Mouse (Mus musculus): ENCODE data around the gene Nthl1. TPM values are rescaled to one million over a fixed set of nuclear protein-coding genes. Genes with fewer than 3 reads are reported as not detected.
A peak's percentile ranks its signal among the peaks of the same experiment; 100 is the strongest.
"Not testable (repeated sequence)": the region's sequence is repeated elsewhere in the genome, so short reads cannot be mapped to it uniquely, and the experiment has no call there.

Gene Nthl1
- total RNA-seq, 1 experiment from 2014 or later, result 2.4 TPM

DNA sequence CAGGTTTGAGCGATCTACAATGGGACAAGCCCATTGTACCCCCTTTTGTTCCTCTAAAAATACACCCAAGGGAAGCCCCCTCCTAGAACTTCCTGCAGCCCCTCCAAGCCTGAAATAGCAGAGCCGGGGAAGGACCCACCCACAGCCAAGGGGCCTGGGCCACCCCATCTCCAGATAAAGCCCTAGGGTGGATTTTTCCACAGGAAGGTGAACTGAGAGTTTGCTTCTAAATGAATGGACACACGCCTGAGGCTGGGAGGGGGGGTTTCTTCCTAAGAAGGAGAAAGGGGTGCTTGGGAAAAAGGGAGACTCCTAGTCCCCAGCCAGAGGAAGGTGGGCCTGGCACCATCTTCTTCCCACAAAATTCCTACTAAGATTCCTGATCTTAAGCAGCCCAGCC is 13.4 kb downstream of the Nthl1 start:
- ATAC-seq (ENCODE audit: extremely low read depth, insufficient number of reproducible peaks, low FRiP score, poor library complexity, severe bottlenecking), result no peak

DNA sequence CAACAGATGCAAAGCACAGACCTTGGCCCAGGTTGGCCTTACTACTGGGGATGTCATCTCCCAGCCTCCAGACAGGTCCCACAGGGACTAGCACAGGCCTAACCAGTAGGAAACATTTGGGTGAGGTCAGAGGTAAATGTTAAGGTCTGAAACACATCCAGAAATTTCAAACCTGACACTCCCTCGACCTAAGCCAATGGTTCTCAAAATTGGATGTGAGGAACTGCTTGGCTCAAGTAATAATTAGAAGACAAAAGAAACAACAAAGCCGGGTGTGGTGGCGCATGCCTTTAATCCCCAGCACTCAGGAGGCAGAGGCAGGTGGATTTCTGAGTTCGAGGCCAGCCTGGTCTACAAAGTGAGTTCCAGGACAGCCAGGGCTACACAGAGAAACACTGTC is 13.9 kb downstream of the Nthl1 start:
- no peak for ATAC-seq (ENCODE audit: extremely low read depth, insufficient number of reproducible peaks, low FRiP score, poor library complexity, severe bottlenecking)

DNA sequence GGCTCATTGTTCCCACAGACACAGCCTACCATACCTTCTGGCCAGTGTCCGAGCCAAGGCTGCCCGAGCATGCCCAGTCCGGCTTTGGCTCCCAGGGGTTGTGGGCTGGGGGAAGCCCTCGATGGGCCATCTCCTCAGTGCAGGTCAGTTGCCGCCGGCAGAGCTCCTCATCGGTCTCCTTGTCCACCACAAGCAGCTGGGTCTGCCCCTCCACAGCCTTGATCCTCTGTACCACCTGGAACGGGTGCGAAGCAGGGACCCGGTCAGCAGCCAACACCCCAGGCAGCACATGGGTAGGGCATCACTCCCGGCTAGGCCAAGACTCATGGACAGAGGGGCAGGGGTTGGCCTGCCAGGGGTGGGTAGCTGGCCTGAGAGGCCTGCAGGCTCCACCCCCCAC is 15.0 kb downstream of the Nthl1 start:
- ATAC-seq (ENCODE audit: extremely low read depth, insufficient number of reproducible peaks, low FRiP score, poor library complexity, severe bottlenecking), result no peak

DNA sequence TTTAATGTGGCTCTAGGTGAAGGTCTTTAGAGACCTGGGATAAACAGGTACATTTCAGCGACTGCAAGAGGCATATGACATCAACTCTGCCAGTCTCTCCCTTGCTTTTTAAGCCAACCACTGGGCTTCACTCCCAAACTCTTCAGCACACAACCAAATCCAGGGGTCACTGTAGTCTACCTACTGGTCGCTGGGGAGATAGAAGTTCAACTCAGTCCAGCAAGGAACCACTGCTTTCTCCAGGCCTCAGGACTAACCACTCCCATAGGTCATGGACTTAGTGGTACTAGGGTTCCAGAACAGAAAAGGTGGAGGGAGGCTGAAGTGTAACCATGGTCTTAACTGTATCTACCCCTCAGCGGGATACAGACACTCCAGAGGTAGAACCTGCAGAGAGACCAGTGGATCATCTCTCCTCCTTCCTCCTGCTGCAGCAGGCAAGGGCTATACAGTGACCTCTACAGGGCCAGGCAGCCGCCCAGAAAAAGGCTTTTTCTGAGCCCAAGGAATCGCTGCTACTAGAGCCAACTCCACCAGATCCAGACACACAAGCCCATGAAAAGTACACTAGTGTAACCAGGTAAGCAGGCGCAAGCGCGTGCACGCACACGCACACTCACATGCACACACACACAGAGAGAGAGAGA is 16.4 kb downstream of the Nthl1 start:
- ATAC-seq (ENCODE audit: extremely low read depth, insufficient number of reproducible peaks, low FRiP score, poor library complexity, severe bottlenecking), result no peak

DNA sequence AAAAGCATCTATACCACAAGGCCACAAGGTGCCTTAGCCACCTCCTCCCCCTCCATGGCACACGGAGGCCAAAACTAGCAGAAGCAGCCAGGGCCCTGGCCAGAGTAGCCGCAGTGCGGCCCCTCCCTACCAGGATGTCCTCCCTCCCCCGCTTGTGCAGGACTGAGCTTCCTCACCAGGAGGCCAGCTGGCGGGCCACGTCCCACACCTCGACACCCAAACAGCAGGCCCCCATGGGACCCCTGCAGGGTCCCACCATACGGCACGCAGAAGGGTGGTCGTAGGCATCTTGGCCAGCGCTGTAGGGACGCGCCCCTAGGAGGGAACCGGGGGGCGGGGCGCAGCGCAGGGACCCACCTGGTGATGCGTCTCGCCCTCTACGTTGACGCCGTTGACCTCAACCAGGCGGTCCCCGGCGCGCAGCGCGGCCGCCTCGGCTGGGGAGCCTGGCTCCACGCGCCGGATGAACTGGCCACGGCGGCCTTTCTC is 17.1 kb downstream of the Nthl1 start:
- peak; percentile 7; the same call in 1 of the 2 replicates for ATAC-seq (ENCODE audit: extremely low read depth, insufficient number of reproducible peaks, low FRiP score, poor library complexity, severe bottlenecking)

- no peak for ATAC-seq (ENCODE audit: extremely low read depth, insufficient number of reproducible peaks, low FRiP score, poor library complexity, severe bottlenecking)
These were observed 17.7 kb downstream of the Nthl1 start, which contains the start of gene Slc9a3r2 for GRCm38 (mm10) chr17:24650070-24650616. TSS of gene Slc9a3r2 (minus strand) at chr17:24650327.

DNA sequence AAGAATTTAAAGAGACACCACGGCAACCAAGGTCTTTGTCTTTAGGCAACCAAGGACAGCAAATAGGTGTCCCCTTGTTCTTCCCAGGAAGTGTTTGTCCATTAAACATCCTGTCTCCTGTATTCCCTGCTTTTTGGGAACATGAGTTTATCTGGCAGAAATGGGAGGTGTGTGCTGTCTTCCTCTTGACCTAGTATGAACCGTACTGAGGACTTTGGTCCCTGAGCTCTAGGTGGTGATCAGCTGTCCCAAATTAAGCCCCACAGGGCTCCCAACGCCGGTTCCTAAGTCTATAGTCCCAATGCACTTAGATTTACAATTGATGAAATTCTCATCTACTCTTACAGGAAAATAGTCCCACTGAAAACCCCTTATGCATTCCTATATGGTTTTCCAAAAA is 18.3 kb downstream of the Nthl1 start:
- ATAC-seq (ENCODE audit: extremely low read depth, insufficient number of reproducible peaks, low FRiP score, poor library complexity, severe bottlenecking), result no peak

- no peak for ATAC-seq (ENCODE audit: extremely low read depth, insufficient number of reproducible peaks, low FRiP score, poor library complexity, severe bottlenecking)
These were observed 19.4 kb downstream of the Nthl1 start for GRCm38 (mm10) chr17:24651835-24652234.

GRCm38 (mm10) chr17:24653967-24654710 is 21.7 kb downstream of the Nthl1 start:
- ATAC-seq (ENCODE audit: extremely low read depth, insufficient number of reproducible peaks, low FRiP score, poor library complexity, severe bottlenecking), result peak; percentile 77

DNA sequence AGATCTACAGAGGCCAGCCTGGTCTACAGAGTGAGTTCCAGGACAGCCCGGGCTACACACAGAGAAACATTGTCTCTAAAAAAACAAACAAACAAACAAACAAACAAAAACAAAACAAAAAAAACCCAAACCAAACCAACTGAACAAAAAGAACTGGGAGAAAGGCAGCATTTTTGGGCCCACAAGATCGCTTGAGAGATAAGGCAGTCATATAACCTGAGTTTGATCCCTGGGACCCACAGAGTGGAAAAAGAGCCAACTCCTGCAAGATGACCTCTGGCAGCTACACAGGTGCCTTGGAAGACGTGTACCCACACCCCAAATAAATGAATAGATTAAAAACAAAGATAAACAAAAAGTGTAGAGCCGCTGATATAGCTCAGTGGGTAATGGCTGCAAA is 22.5 kb downstream of the Nthl1 start:
- ATAC-seq (ENCODE audit: extremely low read depth, insufficient number of reproducible peaks, low FRiP score, poor library complexity, severe bottlenecking), result no peak

DNA sequence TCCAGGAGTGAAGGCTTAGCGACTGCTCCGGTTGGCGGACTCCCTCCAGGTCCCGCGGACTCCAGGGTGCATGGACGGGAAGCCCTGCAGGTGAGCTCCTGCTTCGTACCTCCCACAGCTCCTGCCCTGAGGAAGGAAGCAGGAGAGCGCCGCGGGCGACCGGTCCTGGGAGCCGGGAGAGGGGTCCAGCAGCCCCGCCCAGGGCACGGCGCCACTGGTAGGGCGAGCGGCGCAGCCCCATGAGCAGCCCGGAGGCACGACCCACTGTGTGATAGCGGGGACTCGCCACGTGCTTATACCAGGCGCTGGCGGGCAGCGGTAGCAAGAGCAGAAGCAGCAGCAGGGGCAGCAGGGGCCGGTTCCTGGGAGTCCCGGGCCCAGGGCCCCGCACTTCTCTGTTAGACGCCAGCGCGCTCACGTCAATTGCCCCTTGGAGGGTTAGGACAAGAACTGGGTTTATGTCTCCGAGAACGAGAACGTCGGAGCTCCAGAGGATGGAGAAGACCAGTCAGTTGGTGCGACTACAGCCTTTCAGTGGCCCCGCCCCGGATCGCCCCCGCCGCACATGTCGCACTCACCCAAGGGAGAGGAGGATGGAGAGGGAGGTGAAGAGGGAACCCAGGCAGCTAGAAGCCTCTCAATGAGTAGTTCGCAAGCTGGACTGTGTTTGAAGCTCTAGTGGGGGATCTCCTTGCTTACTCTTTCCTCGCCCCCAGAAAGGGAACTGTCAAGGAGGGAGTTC is 25.7 kb downstream of the Nthl1 start, which contains the start of gene Npw:
TSS of gene Npw (minus strand) at position 441 of the 742 bp plus-strand sequence.
- ATAC-seq (ENCODE audit: extremely low read depth, insufficient number of reproducible peaks, low FRiP score, poor library complexity, severe bottlenecking), result no peak

GRCm38 (mm10) chr17:24667011-24667410 is 34.5 kb downstream of the Nthl1 start:
- ATAC-seq (ENCODE audit: extremely low read depth, insufficient number of reproducible peaks, low FRiP score, poor library complexity, severe bottlenecking), result not testable (repeated sequence)

DNA sequence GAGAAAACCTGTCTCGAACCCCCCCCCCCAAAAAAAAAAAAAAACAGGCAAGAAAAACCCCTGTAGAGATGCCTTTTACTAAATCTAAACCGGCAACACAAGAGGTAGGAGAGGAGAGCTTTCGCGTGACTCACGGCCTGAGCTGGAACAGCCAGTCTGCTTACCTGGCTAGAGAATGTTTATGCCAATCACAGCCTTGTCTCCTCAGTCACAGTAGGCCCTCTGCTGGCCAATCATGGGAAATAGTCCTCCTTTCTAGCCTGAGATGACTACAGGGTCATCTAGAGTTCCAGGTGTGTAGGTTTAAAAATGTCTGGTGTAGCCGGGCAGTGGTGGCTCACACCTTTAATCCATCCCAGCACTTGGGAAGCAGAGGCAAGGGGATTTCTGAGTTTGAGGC is 34.9 kb downstream of the Nthl1 start:
- ATAC-seq (ENCODE audit: extremely low read depth, insufficient number of reproducible peaks, low FRiP score, poor library complexity, severe bottlenecking), result peak; percentile 71

GRCm38 (mm10) chr17:24669214-24669544 is 36.7 kb downstream of the Nthl1 start:
- not testable (repeated sequence) for ATAC-seq (ENCODE audit: extremely low read depth, insufficient number of reproducible peaks, low FRiP score, poor library complexity, severe bottlenecking)

GRCm38 (mm10) chr17:24669545-24670245 is 37.2 kb downstream of the Nthl1 start, which contains the start of gene Zfp598:
TSS of gene Zfp598 (plus strand) at chr17:24669687.
- ATAC-seq (ENCODE audit: extremely low read depth, insufficient number of reproducible peaks, low FRiP score, poor library complexity, severe bottlenecking), result peak; percentile 91

DNA sequence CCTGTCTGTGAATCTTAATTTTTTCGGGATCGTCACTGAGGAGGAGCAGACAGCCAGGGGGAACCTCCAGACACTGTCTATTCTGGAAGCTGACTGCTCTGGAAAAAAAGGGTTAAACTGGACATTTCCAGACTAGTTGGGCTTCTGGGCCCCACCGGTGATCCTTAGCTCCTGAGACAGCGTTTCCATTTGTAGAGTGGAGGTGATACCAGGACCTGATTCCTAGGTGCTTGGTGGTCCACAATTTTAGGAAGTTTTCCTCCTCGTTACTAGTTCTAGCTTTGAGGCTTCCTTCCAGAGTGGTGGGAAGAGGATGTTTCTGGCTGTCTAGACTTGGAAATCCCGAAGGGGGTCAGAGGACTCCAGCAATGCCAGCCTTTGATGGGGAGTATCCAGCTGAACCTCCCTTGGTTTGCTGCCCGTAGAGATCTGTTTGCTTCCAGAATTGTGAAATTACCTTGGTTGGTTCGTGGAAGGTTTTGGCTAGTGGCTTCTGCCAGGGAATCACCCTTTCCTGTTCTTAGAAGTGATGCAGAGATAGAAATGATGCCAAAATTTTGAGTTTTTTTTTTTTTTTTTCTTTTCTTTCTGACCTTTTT is 37.9 kb downstream of the Nthl1 start:
- no peak for ATAC-seq (ENCODE audit: extremely low read depth, insufficient number of reproducible peaks, low FRiP score, poor library complexity, severe bottlenecking)

DNA sequence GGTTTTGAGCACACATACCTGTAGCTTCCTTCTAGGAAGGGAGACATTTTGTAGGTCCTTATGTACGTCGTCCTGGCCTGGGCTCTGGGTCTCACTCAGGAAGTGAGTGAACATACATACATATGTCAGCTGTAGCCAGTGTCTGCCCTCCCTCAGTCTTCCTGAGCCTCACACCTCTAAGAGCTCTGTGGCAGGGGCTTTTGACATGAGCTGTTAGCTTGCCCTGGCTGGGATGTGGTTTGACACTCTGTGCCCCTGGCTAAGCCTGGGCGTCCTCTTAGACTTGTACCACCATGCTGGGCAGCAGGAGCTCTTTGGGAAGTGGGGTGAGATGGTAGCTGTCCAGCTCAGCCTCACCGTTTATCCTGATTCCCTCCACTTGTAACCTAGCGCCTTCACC is 38.9 kb downstream of the Nthl1 start:
- ATAC-seq (ENCODE audit: extremely low read depth, insufficient number of reproducible peaks, low FRiP score, poor library complexity, severe bottlenecking), result no peak

DNA sequence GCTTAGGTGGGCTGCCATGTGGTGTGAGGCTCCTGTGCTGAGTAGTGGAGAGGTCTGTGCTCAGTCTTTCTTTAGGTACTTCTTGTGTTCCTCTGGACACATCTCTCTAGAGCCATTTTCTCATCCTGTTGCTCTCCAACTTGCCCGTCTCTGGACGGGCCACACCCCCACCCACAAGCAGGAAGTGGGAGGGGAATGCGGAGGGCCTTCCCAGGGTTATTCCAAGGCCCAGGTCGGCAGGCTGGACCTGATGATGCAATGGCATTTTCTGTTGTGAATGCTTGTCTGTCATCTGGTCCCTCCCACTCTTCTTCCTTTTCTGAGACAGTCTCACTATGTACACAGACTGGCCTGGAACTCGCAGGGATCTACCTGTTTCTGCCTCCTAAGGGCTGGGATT is 39.7 kb downstream of the Nthl1 start:
- ATAC-seq (ENCODE audit: extremely low read depth, insufficient number of reproducible peaks, low FRiP score, poor library complexity, severe bottlenecking), result no peak

Data from neutrophil, adult 5-6 weeks (primary cell).